Mouse (Mus musculus) brain, embryonic 14.5 days (tissue): ENCODE measurements around the gene Grid1.

Source experiments
- CTCF ChIP-seq: fragments of 200-500 bp; IDR thresholded peaks from 2 replicates; pipeline ENCODE4 v1.5.1; 2012; ENCODE audit warnings: inconsistent platforms, mild to moderate bottlenecking, moderate library complexity, borderline replicate concordance; ENCODE audit not compliant: insufficient read depth, insufficient read length; ENCODE audit errors: extremely low read depth
- POLR2A ChIP-seq: fragments of 200-500 bp; IDR thresholded peaks from 2 replicates; pipeline ENCODE4 v1.6.1; 2012; ENCODE audit warnings: mild to moderate bottlenecking, inconsistent platforms, borderline replicate concordance; ENCODE audit not compliant: poor library complexity, insufficient read depth, insufficient read length, severe bottlenecking; ENCODE audit errors: extremely low read depth

- TF ChIP-seq POLR2A (no peak), CTCF (no peak)
Measured at GRCm38 (mm10) chr14:34944390-34944979, 124.6 kb downstream of the Grid1 start.
